Mouse (Mus musculus) brain, embryonic 14.5 days (tissue): ENCODE measurements around the gene Cbfa2t2.

Source experiments
- CTCF ChIP-seq: fragments of 200-500 bp; IDR thresholded peaks from 2 replicates; pipeline ENCODE4 v1.5.1; 2012; ENCODE audit warnings: inconsistent platforms, mild to moderate bottlenecking, moderate library complexity, borderline replicate concordance; ENCODE audit not compliant: insufficient read depth, insufficient read length; ENCODE audit errors: extremely low read depth
- POLR2A ChIP-seq: fragments of 200-500 bp; IDR thresholded peaks from 2 replicates; pipeline ENCODE4 v1.6.1; 2012; ENCODE audit warnings: mild to moderate bottlenecking, inconsistent platforms, borderline replicate concordance; ENCODE audit not compliant: poor library complexity, insufficient read depth, insufficient read length, severe bottlenecking; ENCODE audit errors: extremely low read depth

DNA sequence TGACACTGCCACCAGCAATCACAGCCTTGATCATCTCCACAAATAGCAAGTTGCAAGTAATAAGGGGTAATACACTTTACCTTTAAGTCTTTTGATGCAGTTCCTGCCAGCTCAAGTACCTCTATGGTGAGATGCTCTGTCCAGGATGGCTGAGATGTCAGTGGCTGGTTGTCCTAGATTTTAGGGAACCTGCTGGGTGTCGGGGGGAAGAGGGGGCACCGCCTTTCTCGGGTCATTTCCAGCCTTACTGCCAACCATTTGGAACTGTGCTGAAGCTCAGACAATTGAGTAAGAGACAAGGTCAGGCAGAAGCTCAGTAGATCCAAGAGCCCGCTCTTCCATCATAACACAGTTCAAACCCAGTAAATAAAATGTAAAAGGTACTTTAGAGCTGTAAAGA, 58.7 kb downstream of the Cbfa2t2 start:
- TF ChIP-seq CTCF (no peak), POLR2A (no peak)
